Mouse (Mus musculus): ENCODE results near the gene Clic1.

DNA sequence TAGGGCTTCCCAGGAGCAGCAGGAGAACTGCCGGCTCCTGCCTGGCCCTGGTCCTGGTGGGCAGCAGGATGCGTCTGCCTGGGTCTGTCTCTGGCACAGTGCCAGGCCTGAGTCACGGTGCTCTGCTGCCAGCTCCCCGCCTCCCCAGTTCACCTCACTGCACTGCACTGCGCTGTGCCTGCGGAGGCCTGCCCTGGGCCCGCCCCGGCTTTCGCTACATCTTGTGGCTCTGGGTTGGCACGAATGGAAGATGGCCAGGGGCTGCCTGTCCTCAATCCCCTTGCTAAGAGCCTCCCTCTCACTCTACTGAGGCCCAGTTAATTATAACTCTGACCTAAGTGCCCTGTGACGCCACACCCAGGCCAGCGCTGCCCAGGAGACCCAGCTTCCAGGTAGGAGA lies 33.4 kb upstream of the Clic1 start, which contains the start of gene Vwa7:
- TF ChIP-seq CTCF (IDR thresholded peaks at IDR 0.05; ENCODE audit: insufficient read depth, low read depth, low read length) (no peak), POLR2A (IDR thresholded peaks at IDR 0.05; ENCODE audit: insufficient read depth, low read depth, low read length) (no peak)

Measured in olfactory bulb, adult 2 months (tissue).